Mouse (Mus musculus) myocyte (in vitro differentiated cells): ENCODE results near the gene Ptpn13. TPM values are rescaled to one million over a fixed set of nuclear protein-coding genes. Genes with fewer than 3 reads are reported as not detected.

ENCODE experiments used
- H3K27me3 ChIP-seq: one replicate; pipeline ENCODE4 v1.6.1; 2011; ENCODE audit not compliant: control insufficient read depth, insufficient read depth, insufficient read length
- H3K36me3 ChIP-seq: one replicate; pipeline ENCODE4 v1.6.1; 2011; ENCODE audit not compliant: control insufficient read depth, insufficient read depth
- H3K4me2 ChIP-seq: one replicate; pipeline ENCODE4 v1.6.1; 2011; ENCODE audit warnings: low read depth, control low read depth
- H3K4me3 ChIP-seq: one replicate; pipeline ENCODE4 v1.5.1; 2011; ENCODE audit warnings: mild to moderate bottlenecking, control low read depth, moderate library complexity
- H3K79me2 ChIP-seq: one replicate; pipeline ENCODE4 v1.6.1; 2011; ENCODE audit not compliant: control insufficient read depth, insufficient read depth
- H3ac ChIP-seq: one replicate; pipeline ENCODE4 v1.6.1; 2011; ENCODE audit not compliant: control insufficient read depth, insufficient read length
- CEBPB ChIP-seq: IDR thresholded peaks from 2 replicates; pipeline ENCODE4 v1.6.1; 2011; ENCODE audit warnings: mild to moderate bottlenecking, moderate library complexity; ENCODE audit not compliant: poor library complexity, insufficient read depth, severe bottlenecking
- E2F4 ChIP-seq: IDR thresholded peaks from one replicate; pipeline ENCODE4 v1.6.1; 2011; ENCODE audit warnings: mild to moderate bottlenecking, control low read depth, moderate library complexity; ENCODE audit not compliant: insufficient read depth
- MAX ChIP-seq: IDR thresholded peaks from one replicate; pipeline ENCODE4 v1.6.1; 2011; ENCODE audit warnings: low read depth, mild to moderate bottlenecking, control low read depth
- MYOD1 ChIP-seq, 3 experiments: IDR thresholded peaks; one replicate each; pipeline ENCODE4 v1.6.1; 2011; ENCODE audit warnings: control low read depth in 2 of 3, low read depth in 2 of 3, mild to moderate bottlenecking in 2 of 3, moderate library complexity in 1 of 3; ENCODE audit not compliant: insufficient read length in 2 of 3, control insufficient read depth in 1 of 3
- MYOG ChIP-seq, 3 experiments: IDR thresholded peaks; one replicate each; pipeline ENCODE4 v1.6.1; 2011; ENCODE audit warnings: control low read depth in 2 of 3, low read depth in 2 of 3, mild to moderate bottlenecking in 2 of 3; ENCODE audit not compliant: insufficient read length in 2 of 3, control insufficient read depth in 1 of 3, insufficient read depth in 1 of 3
- POLR2A ChIP-seq: IDR thresholded peaks from one replicate; pipeline ENCODE4 v1.6.1; 2011; ENCODE audit warnings: low read depth, mild to moderate bottlenecking, control low read depth, moderate library complexity; ENCODE audit not compliant: insufficient read length
- POLR2AphosphoS2 ChIP-seq: IDR thresholded peaks from one replicate; pipeline ENCODE4 v1.6.1; 2011; ENCODE audit warnings: low read depth, control low read depth; ENCODE audit not compliant: insufficient read length
- REST ChIP-seq: IDR thresholded peaks from one replicate; pipeline ENCODE4 v1.6.1; 2011; ENCODE audit warnings: mild to moderate bottlenecking, control low read depth, moderate library complexity; ENCODE audit not compliant: insufficient read depth, insufficient read length
- SRF ChIP-seq: IDR thresholded peaks from one replicate; pipeline ENCODE4 v1.6.1; 2011; ENCODE audit warnings: low read depth; ENCODE audit not compliant: control insufficient read depth, insufficient read length
- TCF12 ChIP-seq: IDR thresholded peaks from one replicate; pipeline ENCODE4 v1.6.1; 2011; ENCODE audit warnings: mild to moderate bottlenecking, control low read depth; ENCODE audit not compliant: poor library complexity, insufficient read depth, severe bottlenecking
- TCF3 ChIP-seq: IDR thresholded peaks from one replicate; pipeline ENCODE4 v1.6.1; 2011; ENCODE audit warnings: low read depth, control low read depth; ENCODE audit not compliant: insufficient read length
- USF1 ChIP-seq: IDR thresholded peaks from one replicate; pipeline ENCODE4 v1.6.1; 2011; ENCODE audit warnings: low read depth, mild to moderate bottlenecking, control low read depth, moderate library complexity
- polyA plus RNA-seq: library from polyadenylated mRNA; unstranded; fragments of >200 nt; fragmentation: generic; extraction: Trizol; gene quantifications from one replicate; pipeline ENCODE4 v1.2.1, GENCODE M21; 2012; ENCODE audit warnings: missing spikeins

Gene Ptpn13
- polyA plus RNA-seq, 1 experiment: 5.3 TPM

- no peak overlapping the region for H3K4me3 ChIP-seq
- H3K27me3 ChIP-seq: no peaks in the 10 kb centered on the region
- TF ChIP-seq MAX: no peak
- no peak for TF ChIP-seq POLR2AphosphoS2
- no peak for TF ChIP-seq USF1
- TF ChIP-seq MYOD1 (IDR thresholded peaks at IDR 0.05; ENCODE audit: control insufficient read depth in 1 of 3, insufficient read length in 2 of 3, low read depth in 2 of 3): no peak
- TF ChIP-seq CEBPB: no peak
- TF ChIP-seq REST: no peak
- TF ChIP-seq TCF12: no peak
- TF ChIP-seq TCF3: no peak
- no peak for TF ChIP-seq SRF
- no peak for TF ChIP-seq POLR2A
- no peak for TF ChIP-seq MYOG (IDR thresholded peaks at IDR 0.05; ENCODE audit: control insufficient read depth in 1 of 3, insufficient read depth in 1 of 3, insufficient read length in 2 of 3, low read depth in 2 of 3)
- no peak overlapping the region for H3K4me2 ChIP-seq
- no peaks in the 10 kb centered on the region for H3K79me2 ChIP-seq
- H3K36me3 ChIP-seq: no peaks in the 10 kb centered on the region
- H3ac ChIP-seq: no peak overlapping the region
Measured at GRCm38 (mm10) chr5:103405921-103406320, 19.1 kb upstream of the Ptpn13 start.

GRCm38 (mm10) chr5:103412020-103412747 is 12.8 kb upstream of the Ptpn13 start:
- no peak for TF ChIP-seq MYOD1 (IDR thresholded peaks at IDR 0.05; ENCODE audit: control insufficient read depth in 1 of 3, insufficient read length in 2 of 3, low read depth in 2 of 3)
- TF ChIP-seq CEBPB: no peak
- no peak for TF ChIP-seq USF1
- TF ChIP-seq POLR2A: no peak
- no peak for TF ChIP-seq SRF
- TF ChIP-seq E2F4: no peak
- TF ChIP-seq MYOG (IDR thresholded peaks at IDR 0.05; ENCODE audit: control insufficient read depth in 1 of 3, insufficient read depth in 1 of 3, insufficient read length in 2 of 3, low read depth in 2 of 3): no peak
- TF ChIP-seq REST: no peak
- TF ChIP-seq TCF12: no peak
- TF ChIP-seq TCF3: no peak
- H3K4me2 ChIP-seq: no peak overlapping the region
- no peaks in the 10 kb centered on the region for H3K27me3 ChIP-seq
- no peaks in the 10 kb centered on the region for H3K36me3 ChIP-seq
- H3K4me3 ChIP-seq: no peak overlapping the region
- H3ac ChIP-seq: no peak overlapping the region
- no peaks in the 10 kb centered on the region for H3K79me2 ChIP-seq

GRCm38 (mm10) chr5:103414542-103414941 is 10.4 kb upstream of the Ptpn13 start:
- H3ac ChIP-seq: no peak overlapping the region
- TF ChIP-seq CEBPB: no peak
- no peak for TF ChIP-seq TCF3
- no peak for TF ChIP-seq REST
- TF ChIP-seq E2F4: no peak
- no peak for TF ChIP-seq MYOD1 (IDR thresholded peaks at IDR 0.05; ENCODE audit: control insufficient read depth in 1 of 3, insufficient read length in 2 of 3, low read depth in 2 of 3)
- TF ChIP-seq MAX: no peak
- TF ChIP-seq POLR2A: no peak
- TF ChIP-seq TCF12: no peak
- TF ChIP-seq SRF: no peak
- no peak for TF ChIP-seq USF1
- no peak for TF ChIP-seq POLR2AphosphoS2
- no peak for TF ChIP-seq MYOG (IDR thresholded peaks at IDR 0.05; ENCODE audit: control insufficient read depth in 1 of 3, insufficient read depth in 1 of 3, insufficient read length in 2 of 3, low read depth in 2 of 3)

GRCm38 (mm10) chr5:103418009-103418408 is 7.0 kb upstream of the Ptpn13 start:
- Histone ChIP-seq H3K36me3 (no peaks in the 10 kb centered on the region), H3ac (no peak overlapping the region), H3K27me3 (no peaks in the 10 kb centered on the region), H3K79me2 (no peaks in the 10 kb centered on the region), H3K4me2 (no peak overlapping the region), H3K4me3 (no peak overlapping the region)
- TF ChIP-seq TCF12 (no peak), CEBPB (no peak), TCF3 (no peak), POLR2A (no peak), SRF (no peak), MAX (no peak), E2F4 (no peak), REST (no peak), POLR2AphosphoS2 (no peak), USF1 (no peak), MYOG (IDR thresholded peaks at IDR 0.05; ENCODE audit: control insufficient read depth in 1 of 3, insufficient read depth in 1 of 3, insufficient read length in 2 of 3, low read depth in 2 of 3) (no peak), MYOD1 (IDR thresholded peaks at IDR 0.05; ENCODE audit: control insufficient read depth in 1 of 3, insufficient read length in 2 of 3, low read depth in 2 of 3) (no peak)

More at GRCm38 (mm10) chr5:103414542-103414941, 10.4 kb upstream of the Ptpn13 start:
- H3K4me2 ChIP-seq: no peak overlapping the region
- H3K79me2 ChIP-seq: no peaks in the 10 kb centered on the region
- H3K36me3 ChIP-seq: no peaks in the 10 kb centered on the region
- H3K4me3 ChIP-seq: no peak overlapping the region
- no peaks in the 10 kb centered on the region for H3K27me3 ChIP-seq
